Mouse (Mus musculus) gastrocnemius, postnatal 36 days (tissue): ENCODE results near the gene Tmem107. TPM values are rescaled to one million over a fixed set of nuclear protein-coding genes. Genes with fewer than 3 reads are reported as not detected.

Experiments
- DNase-seq, 2 experiments: peaks; one replicate each; pipeline ENCODE4 v3.0.0; 2022
- intact Hi-C: fragments of 180-260 bp; cut with DNase I; formaldehyde crosslinking; loops from one replicate; pipeline ENCODE4 v1.15.1; 2025
- total RNA-seq, 2 experiments: library from RNA; stranded (reverse); gene quantifications; 2 replicates each; pipeline ENCODE4 v1.2.3; 2021

Gene Tmem107
- total RNA-seq, 2 experiments from 2014 or later, result 3.4 TPM

DNA sequence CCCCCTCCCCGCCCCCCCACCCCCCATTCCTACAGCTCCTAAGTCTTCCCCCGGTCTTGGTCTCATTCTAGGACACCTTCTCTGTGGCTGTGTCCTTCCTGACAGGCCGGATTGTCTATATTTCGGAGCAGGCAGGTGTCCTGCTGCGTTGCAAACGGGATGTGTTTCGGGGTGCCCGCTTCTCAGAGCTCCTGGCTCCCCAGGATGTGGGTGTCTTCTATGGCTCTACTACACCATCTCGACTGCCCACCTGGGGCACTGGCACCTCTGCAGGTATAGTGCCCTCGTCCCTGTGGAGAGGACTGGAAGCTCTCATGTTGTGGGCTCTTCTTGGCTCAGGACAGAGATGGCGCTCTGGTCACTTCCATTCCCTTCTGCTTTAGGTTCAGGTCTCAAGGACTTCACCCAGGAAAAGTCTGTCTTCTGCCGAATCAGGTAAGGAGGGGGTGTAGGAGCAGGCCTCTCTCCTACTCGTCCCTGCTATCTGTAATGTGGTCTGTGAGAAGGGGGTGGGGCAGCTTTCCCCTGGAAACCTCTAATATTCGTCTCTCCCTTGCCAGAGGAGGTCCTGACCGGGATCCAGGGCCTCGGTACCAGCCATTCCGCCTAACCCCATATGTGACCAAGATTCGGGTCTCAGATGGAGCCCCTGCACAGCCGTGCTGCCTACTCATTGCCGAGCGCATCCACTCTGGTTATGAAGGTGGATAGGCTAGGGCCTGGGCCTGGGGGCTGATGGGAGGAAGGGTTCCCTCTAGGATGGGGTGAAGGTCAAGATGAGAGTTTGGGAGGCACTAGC, 31.2 kb downstream of the Tmem107 start:
- intact Hi-C loops, result no loop called here
- no peak for DNase-seq

DNA sequence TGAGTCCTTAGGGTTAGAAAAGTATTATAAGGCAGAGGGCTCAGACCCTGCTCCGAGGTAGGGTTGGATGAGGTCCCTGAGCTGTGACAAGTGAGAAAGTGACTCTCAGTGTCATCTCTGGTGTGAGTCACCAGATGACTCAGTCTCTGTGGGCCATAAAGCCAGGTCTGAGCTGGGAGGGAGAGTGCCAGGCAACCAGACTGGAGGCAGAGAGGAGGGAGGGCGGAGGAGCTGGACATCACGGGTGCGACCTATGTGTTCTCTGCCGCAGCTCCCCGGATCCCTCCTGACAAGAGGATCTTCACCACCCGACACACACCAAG, 31.8 kb downstream of the Tmem107 start:
- DNase-seq, result no peak
- intact Hi-C loops, result no loop called here

DNA sequence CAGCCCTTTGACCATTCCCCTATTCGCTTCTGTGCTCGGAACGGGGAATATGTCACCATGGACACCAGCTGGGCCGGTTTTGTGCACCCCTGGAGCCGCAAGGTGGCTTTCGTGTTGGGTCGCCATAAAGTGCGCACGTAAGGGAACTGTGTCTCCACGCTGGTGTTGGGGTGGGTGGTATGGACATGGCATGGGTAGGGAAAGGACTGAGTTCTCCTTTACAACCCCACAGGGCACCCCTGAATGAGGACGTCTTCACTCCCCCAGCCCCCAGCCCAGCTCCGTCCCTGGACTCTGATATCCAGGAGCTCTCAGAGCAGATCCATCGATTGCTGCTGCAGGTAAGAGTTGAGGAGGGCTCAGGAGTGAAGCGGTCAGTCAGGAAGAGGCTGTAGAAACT, 32.5 kb downstream of the Tmem107 start:
- intact Hi-C loops, result no loop called here
- DNase-seq, result no peak

DNA sequence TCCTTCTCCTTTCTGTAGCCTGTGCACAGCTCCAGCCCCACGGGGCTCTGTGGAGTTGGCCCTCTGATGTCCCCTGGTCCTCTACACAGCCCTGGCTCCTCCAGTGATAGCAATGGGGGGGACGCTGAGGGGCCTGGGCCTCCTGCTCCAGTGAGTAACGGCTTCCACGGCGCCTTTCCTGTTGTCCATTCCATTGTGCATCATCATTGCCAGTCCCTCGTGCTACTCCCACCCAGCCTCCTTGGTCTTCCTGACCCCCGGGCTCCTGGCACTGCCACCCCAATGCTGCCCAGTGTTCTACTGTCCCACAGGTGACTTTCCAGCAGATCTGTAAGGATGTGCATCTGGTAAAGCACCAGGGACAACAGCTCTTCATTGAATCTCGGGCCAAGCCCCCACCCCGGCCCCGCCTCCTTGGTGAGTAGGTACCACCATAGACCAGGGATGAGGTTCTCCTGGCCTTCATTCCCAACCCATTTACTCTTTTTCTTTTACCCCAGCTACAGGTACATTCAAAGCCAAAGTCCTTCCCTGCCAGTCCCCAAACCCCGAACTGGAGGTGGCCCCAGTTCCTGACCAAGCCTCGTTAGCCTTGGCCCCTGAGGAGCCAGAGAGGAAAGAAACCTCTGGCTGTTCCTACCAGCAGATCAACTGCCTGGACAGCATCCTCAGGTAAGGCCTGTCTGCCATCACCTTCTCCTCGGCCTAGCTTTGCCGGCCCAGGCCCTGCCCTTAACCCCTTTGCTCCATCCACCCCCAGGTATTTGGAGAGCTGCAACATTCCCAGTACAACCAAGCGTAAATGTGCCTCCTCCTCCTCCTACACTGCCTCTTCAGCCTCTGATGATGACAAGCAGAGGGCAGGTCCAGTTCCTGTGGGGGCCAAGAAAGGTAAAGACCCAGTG, 33.2 kb downstream of the Tmem107 start:
- no peak for DNase-seq
- intact Hi-C loops, result no loop called here

DNA sequence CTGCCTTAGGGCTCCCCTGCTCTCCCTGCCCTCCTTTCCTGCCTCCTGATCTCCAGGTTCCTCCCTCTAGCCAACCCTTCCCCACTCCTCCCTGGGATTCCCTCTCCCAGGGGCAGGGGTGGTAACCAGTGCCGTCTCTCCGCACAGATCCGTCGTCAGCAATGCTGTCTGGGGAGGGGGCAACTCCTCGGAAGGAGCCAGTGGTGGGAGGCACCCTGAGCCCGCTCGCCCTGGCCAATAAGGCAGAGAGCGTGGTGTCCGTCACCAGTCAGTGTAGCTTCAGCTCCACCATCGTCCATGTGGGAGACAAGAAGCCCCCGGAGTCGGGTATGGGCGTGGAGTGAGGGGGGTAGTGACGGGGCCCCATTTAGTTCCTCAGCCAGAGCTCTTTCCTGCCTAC, 33.9 kb downstream of the Tmem107 start:
- DNase-seq, result no peak
- intact Hi-C loops, result no loop called here

DNA sequence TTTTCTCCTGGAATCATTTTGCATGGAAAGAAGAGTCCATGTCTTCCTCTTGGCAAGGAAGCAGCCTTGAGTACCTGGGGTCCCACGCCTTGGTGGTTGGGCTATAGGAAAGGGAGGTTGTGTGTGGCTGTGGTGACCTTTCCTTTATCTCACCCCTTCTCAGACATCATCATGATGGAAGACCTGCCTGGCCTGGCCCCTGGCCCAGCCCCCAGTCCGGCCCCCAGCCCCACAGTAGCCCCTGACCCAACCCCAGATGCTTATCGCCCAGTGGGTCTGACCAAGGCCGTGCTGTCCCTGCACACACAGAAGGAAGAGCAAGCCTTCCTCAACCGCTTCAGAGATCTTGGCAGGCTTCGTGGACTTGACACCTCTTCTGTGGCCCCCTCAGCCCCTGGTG, 34.6 kb downstream of the Tmem107 start:
- intact Hi-C loops, result no loop called here

GRCm38 (mm10) chr11:69105796-69106195, 35.2 kb downstream of the Tmem107 start:
- intact Hi-C loops, result no loop called here
- DNase-seq, result no peak

More for the DNA sequence above, 34.6 kb downstream of the Tmem107 start:
- DNase-seq, result no peak

GRCm38 (mm10) chr11:69106299-69106698, 35.7 kb downstream of the Tmem107 start:
- DNase-seq, result no peak
- intact Hi-C loops, result no loop called here

DNA sequence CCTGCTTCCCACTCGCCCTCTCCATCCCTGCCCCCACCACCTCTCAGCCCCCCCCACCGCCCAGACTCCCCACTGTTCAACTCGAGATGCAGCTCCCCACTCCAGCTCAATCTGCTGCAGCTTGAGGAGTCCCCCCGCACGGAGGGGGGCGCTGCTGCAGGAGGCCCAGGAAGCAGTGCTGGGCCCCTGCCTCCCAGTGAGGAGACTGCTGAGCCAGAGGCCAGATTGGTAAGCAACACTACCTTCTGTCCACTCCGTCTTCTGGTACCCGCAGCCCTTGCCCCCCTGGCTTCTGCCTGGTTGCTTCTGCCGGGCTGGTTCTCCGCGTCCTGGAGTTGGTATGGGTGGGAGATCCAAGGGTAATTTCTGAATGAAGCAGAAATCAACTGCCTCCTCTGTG, 36.2 kb downstream of the Tmem107 start:
- no peak for DNase-seq
- intact Hi-C loops, result no loop called here

GRCm38 (mm10) chr11:69107676-69108075, 37.1 kb downstream of the Tmem107 start:
- intact Hi-C loops, result no loop called here
- no peak for DNase-seq

DNA sequence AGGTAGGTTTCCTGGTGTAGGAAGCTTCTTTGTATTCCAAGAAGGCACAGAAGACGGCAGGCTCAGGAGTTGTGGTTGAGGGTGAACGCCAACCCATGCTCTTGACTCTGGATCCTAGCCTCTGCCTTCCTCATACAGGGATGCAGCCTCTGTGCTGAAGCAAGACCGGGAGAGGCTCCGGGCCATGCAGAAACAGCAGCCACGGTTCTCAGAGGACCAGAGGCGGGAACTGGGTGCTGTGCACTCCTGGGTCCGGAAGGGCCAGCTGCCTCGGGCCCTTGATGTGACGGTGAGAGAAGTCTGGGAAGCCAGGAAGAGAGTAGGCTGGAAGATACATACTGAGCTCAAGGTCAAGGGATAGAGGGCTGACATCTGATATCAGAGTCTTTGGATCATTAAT, 37.6 kb downstream of the Tmem107 start:
- no peak for DNase-seq
- intact Hi-C loops, result no loop called here

DNA sequence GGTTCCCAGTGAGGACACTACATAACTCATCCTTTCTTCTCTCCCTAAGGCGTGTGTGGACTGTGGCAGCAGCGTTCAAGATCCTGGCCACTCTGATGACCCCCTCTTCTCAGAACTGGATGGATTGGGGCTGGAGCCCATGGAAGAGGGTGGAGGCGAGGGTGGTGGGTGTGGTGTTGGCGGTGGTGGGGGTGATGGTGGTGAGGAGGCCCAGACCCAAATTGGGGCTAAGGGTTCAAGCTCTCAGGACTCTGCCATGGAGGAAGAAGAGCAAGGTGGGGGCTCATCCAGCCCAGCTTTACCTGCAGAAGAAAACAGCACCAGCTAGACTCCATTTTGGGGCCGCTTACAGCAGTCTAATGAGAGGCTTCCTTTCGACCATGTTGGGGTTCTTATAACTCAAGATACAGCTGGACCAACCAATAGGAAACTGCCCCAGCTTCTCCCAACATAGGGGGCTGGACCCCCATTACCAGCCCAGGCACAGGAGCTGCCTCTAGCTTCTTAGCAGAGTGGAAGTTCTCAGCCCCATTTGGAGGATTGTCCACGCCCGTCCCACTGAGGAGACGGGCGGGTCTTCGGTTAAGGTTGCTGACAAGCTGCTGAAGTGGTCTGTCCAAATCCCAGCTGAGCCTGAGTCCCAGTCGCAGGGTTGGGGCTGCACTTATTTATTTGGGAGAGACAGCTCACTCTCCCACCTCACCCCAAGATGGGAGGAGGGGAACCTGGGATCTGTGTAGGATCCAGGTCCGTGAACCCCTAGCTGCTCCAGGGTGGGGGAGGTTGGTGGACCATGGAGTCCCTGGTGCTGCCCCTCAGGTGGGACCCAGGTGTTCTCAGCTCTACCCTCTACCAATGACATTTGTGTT, 38.7 kb downstream of the Tmem107 start:
- intact Hi-C loops, result no loop called here
- no peak for DNase-seq

- intact Hi-C loops, result no loop called here
- DNase-seq, result peak; percentile 87 to 95
Observed at GRCm38 (mm10) chr11:69110319-69111046, 39.9 kb downstream of the Tmem107 start.

DNA sequence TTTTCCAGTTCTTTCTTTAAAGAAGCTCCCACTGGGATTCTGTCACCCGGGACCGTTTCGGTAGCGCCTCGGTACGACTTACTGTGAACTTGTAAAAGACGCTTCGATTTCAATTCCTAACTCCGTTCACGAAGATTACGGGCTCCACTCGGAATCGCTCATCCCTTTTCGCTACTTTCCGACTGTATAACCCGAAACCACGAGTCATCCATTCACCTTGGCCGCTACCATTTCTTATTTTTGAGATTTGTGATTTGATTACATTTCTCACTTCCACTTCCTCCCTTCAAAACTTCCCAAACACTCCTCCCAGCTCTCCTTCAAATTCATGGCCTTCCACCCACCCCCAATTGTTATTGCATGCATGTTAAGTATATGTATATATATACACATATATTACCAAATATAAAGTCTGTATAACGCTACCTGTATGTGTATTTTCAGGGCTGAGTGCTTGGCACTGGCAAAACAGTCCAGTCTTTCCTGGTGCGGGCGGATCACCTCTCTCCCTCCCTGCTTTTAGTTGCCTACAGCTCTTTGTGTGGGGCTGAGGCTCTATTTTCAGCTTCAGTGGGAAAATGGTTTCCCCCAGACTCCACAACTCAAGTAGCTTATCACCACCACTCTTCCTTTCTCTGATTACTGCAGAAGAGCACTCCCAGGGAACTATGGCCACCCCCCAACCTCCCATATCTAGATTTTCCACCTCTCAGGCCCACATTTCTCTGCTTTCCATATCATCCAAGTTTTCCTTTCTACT, 40.6 kb downstream of the Tmem107 start:
- DNase-seq, result no peak
- intact Hi-C loops, result no loop called here

GRCm38 (mm10) chr11:69111865-69112264, 41.3 kb downstream of the Tmem107 start:
- no peak for DNase-seq
- intact Hi-C loops, result no loop called here

DNA sequence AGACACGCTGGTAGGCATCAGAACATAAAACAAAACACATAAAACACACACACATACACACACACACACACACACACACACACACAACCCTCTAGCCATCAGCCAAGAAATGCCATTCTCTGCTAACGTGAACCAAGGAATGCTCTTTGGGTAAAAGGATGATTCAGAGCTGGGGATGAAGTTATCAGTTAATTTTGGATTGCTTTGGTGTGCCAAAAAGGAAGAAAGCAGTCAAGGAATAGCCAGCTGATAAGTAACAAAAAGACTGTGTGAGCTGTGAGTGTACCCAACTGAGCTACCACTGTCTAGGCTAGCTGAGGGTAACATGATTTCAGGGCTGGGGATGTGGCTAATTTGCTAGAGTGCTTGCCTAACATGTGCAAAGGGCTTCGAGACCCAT, 43.4 kb downstream of the Tmem107 start:
- intact Hi-C loops, result no loop called here
- DNase-seq, result no peak

DNA sequence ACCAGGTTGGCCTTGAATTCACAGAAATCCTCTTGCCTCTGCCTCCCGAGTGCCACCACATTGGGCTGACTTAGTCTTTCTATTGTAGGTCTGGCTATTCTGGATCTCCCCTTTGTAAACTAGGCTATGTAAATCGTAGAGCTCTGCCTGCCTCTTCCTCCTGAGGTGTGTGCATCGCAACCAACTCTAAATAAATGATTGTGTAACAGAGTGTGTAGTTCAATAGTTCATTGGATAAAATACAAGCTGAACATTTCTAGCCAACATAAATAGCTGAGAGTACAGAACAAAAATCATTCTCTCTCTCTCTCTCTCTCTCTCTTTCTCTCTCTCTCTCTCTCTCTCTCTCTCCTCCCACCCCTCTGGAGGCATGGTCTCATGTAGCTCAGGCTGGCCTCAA, 44.0 kb downstream of the Tmem107 start:
- DNase-seq, result no peak
- intact Hi-C loops, result no loop called here

- intact Hi-C loops, result no loop called here
- DNase-seq, result no peak
Observed at GRCm38 (mm10) chr11:69116843-69117242, 46.2 kb downstream of the Tmem107 start.
